Mouse (Mus musculus): ENCODE measurements around the gene Lect2.

Gene Lect2

DNA sequence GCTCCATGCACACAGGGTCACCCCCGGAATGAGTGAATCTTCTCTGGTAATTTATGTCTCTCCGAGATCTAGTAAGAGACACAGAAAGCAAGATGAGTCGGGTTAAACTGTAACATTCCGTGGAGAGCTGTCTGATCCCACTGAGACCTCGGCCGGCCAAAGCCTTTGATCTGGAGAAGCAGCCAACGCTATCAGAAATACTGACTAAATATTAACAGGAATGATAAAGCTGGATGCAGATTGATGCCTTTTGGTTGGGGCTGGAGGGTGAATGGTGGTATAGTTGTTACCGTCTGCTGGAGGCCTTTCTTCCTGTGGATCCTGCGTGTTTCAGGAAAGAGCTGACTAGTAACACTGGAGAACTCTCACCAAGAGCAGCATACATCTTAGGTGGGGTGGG, at the start of gene Lect2:
Gene Lect2 (minus strand): TSS at position 102 of the 400 bp plus-strand sequence.
- in situ Hi-C loops (cut with MboI; ENCODE audit: unreplicated experiment in 2 of 2), result no loop called here

DNA sequence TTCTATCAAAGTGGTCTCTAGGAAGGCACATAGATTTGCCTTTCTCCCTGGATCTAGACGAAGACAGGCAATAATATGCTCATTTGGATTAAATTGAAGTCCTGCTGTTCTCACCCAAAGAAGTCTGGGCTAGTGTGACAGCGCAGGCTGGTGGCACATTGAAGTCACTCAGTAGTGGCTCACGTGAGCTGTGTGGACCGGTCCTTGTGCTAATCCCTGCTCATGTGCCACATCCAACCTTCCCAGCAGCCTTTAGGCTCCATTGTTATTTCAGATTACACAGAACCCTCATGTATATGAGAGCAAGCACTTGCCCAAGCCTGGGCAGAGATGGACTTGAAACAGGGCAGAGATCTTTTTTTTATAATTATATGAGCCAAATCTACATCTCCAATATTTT, 49.0 kb upstream of the Lect2 start:
- in situ Hi-C loops (cut with MboI; ENCODE audit: unreplicated experiment in 2 of 2), result loop anchor here in 1 of 2 experiments (25.0 kb wide), 1 partner anchor 665 kb away; no protein-coding TSS in a partner anchor

DNA sequence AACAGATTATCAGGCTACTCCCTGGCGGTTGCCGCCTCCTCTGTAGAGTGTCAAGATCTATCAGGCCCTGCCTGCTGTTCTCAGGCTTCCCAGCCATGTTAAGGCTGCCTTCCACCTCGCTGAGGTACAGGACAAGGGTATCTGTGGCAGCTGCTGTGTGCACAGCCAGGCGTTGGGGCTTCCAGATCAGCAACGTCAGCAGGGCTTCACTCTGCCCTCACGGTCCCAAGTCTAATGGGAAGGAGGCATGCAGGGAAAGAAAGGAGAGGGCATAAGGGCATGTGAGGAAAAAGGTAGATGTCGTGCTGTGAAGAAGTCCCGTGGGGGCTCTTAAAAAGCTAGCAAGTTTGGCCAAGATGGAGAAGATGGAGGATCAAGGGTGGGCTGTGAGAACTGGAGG, 46.9 kb upstream of the Lect2 start:
- in situ Hi-C loops (cut with MboI; ENCODE audit: unreplicated experiment in 2 of 2), result loop anchor here in 1 of 2 experiments (25.0 kb wide), 1 partner anchor 667 kb away; no protein-coding TSS in a partner anchor

DNA sequence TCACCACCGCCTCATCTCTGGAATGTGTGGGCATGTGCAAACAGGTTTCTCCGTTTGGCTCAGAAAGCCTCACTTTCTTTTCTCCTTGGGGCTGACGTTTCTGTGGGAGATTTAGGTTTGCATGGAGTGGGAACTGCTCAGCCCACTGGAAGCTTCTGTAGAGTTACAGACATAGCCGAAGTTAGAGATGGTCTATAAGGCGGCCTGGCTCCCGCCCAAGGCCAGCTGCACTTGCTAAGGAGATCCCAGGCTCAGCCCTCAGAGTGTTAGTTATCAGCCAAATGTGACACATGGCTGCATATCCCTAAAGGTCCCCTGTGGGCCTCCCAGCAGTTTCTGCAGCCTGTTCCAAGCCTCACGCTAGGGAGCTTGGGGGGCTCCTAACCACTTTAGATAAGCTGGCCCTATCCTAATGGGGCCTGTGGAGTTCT, 45.7 kb upstream of the Lect2 start:
- in situ Hi-C loops (cut with MboI; ENCODE audit: unreplicated experiment in 2 of 2), result loop anchor here in 1 of 2 experiments (25.0 kb wide), 1 partner anchor 668 kb away; no protein-coding TSS in a partner anchor

DNA sequence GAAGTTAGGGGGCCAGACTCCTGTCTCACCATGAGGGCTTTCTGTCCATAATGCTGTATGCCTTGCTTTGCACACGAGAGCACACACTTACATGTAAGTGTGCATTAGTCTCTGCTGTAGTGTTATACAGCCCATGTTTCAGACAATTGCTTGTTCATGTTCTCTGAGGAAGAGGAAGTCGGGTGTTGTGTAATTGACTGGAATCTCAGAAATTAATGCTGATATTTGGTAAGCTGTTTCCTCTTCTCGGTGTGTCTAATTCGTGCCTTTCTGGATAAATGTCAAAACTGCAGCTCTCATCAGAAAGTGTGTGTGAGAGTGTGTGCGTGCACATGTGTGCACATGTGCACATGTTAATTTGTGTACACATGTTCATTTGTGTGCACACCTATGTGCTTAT, 44.9 kb upstream of the Lect2 start:
- in situ Hi-C loops (cut with MboI; ENCODE audit: unreplicated experiment in 2 of 2), result loop anchor here in 1 of 2 experiments (25.0 kb wide), 1 partner anchor 669 kb away; no protein-coding TSS in a partner anchor

DNA sequence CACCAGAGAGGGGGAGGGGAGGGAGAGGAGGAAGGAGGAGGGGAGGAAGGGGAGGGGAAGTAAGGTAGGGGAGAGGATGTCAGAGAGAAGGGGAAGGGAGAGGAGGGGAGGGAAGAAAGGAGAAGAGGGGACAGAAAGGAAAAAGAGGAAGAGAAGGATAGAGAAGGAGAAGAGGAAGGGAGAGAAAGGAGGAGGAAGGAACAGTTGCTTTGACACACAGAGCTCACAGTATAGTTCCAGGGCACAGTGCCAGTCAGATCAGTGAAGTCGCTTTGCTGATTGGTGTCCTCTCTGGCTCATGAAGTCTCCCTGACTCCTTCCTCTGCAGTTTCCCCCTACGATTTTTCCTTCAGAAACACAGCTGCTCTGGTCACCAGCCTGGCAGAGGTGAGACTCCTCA, 43.6 kb upstream of the Lect2 start:
- in situ Hi-C loops (cut with MboI; ENCODE audit: unreplicated experiment in 2 of 2), result loop anchor here in 1 of 2 experiments (25.0 kb wide), 1 partner anchor 670 kb away; no protein-coding TSS in a partner anchor

DNA sequence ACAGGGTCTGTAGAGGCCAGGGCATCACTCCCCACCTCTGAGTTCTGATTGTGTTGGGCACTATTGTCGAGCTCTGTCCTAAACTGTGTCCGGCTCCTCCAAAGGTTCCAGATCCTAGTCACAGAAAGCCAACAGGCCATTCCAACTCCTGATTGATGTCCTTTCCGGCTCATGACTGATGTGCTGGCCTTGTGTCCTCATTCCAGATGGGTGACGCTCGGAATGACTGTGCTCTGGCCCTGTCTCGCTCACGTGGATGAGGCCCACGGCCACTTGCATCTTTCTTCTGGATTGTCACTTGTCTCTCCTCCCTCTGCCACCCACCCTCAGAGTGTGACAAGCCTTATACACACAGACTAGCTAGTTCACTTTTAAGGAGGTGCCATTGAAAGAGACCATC, 42.9 kb upstream of the Lect2 start:
- in situ Hi-C loops (cut with MboI; ENCODE audit: unreplicated experiment in 2 of 2), result loop anchor here in 1 of 2 experiments (25.0 kb wide), 1 partner anchor 671 kb away; no protein-coding TSS in a partner anchor

DNA sequence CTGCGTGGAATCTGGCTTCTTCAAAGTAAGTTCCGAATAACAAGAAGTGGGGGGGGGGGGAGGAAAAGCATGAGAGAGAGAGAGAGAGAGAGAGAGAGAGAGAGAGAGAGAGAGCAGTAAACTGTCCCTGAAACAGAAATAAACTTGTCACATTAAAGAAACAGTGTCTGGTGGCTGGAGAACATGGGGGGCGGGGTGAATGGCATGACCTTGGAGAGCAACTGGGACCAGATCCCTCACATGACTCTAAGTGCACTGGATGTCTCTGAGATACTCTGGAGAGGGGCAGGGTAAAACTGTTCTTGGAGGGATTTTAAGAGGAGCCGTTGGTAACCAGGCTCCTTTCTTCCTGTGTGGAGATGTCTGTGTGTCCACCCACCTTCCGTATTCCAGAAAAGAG, 41.9 kb upstream of the Lect2 start:
- in situ Hi-C loops (cut with MboI; ENCODE audit: unreplicated experiment in 2 of 2), result loop anchor here in 1 of 2 experiments (25.0 kb wide), 1 partner anchor 672 kb away; no protein-coding TSS in a partner anchor

DNA sequence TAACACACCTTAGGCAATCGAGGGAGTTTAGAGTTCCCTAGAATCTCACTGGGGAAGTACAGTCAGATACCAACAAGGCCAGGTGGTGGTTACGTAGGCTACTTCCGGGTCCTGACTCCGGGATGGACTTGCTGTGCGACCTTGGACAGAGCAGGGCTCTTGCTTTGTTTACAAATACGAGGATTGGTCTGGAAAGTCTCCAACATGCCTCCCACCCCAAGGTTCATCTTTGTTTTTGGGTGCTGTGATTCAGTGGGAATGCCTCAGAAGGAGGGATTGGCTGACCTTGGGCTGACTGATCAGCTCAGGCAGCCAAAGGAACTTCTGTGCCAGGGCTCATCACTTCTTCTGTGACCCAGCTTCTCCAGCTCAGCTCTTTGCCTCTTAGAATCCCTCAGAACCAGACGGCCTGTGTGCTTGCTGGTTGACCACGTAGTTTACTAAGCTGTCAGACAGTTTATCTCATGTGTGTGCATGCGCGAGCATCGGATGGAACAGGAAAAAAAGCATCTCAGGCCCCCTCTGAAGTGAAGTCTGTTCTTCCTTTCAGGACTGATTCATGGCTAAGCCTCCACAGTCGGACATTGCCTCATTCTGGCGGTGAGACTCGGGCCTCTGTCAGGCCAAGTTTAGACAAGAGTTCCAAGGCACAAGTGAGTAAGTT, 40.3 kb upstream of the Lect2 start:
- in situ Hi-C loops (cut with MboI; ENCODE audit: unreplicated experiment in 2 of 2), result loop anchor here in 1 of 2 experiments (25.0 kb wide), 1 partner anchor 674 kb away; no protein-coding TSS in a partner anchor

DNA sequence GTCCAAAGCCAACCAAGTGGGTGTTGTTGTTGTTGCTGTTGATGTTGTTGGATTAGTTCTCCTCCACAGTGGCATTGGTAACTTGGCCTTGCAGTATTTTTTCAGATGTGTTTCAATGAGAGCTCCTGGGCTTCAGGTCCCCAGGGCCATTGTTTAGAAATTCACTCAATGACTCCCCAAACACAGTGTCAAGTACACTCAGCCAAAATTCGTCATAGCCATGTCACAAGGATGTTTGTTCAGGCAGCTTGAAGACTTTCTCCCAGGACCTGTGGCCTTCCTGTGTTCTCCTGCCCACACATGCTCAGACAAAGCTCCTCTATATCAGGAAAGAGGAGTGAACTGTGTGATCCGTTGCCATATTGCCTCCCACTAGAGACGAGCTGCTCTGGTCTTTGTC, 37.7 kb upstream of the Lect2 start:
- in situ Hi-C loops (cut with MboI; ENCODE audit: unreplicated experiment in 2 of 2), result loop anchor here in 1 of 2 experiments (25.0 kb wide), 1 partner anchor 676 kb away; no protein-coding TSS in a partner anchor

DNA sequence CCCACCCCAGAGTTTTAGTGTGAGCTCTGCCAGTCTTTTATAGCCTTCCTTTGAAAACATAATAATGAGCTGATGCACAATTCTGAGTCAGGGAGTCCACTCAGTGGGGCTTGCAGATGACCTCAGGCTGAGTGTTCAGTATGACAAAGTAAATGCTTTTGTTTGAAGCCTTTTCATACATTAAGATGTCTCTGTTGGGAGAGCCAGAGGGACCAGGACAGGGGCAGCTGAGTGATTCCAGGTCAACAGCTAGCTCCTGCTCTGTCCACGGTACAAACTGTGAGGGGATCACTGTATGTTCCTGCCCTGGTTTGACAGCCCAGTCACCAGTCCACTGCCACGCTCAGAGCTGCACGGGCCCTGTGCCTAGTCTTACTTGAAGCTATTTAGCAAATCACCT, 34.4 kb upstream of the Lect2 start:
- in situ Hi-C loops (cut with MboI; ENCODE audit: unreplicated experiment in 2 of 2), result loop anchor here in 1 of 2 experiments (25.0 kb wide), 1 partner anchor 680 kb away; no protein-coding TSS in a partner anchor

DNA sequence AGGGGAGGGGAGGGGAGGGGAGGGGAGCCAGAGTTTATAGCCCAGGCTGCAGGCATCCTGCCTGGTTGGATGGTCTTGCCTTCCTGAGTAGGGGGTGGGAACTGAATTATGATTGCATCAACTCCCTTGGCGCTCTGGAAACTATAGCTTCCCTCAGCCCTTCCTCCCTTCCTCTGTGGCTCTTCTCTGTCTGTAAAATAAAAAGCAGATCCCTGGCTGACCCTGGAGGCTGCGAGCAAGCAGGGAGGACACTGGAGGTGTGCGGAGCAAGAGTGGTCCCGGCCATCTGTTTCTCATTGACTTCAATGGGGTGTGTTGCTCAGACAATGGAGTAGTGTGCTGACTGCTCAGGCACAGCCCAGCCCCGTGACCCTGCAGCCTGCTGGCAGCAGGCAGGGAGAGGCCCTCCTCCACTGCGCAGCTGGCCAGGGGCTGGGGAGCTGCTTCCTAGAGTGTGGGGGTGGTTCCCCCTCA, 33.7 kb upstream of the Lect2 start:
- in situ Hi-C loops (cut with MboI; ENCODE audit: unreplicated experiment in 2 of 2), result loop anchor here in 1 of 2 experiments (25.0 kb wide), 1 partner anchor 680 kb away; no protein-coding TSS in a partner anchor

DNA sequence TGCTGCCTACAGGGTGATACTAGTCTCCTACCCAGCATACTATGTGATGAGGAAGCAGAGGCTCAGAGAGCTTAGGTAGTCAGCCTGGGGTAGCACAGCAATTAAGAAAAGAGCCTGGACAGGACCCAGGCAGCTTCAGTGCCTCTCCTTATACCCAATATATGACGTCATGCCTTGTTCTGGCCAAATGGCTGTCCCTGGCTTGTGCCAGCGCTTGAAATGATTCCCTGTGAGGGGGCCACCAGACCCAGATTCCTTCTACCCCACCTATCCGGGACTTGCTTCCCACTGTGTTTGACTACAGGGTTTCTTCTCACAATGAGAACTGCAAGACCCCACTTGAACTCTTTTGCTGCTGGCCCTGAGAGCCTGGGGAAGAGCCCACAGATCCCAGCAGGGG, 33.2 kb upstream of the Lect2 start:
- in situ Hi-C loops (cut with MboI; ENCODE audit: unreplicated experiment in 2 of 2), result loop anchor here in 1 of 2 experiments (25.0 kb wide), 1 partner anchor 681 kb away; no protein-coding TSS in a partner anchor

DNA sequence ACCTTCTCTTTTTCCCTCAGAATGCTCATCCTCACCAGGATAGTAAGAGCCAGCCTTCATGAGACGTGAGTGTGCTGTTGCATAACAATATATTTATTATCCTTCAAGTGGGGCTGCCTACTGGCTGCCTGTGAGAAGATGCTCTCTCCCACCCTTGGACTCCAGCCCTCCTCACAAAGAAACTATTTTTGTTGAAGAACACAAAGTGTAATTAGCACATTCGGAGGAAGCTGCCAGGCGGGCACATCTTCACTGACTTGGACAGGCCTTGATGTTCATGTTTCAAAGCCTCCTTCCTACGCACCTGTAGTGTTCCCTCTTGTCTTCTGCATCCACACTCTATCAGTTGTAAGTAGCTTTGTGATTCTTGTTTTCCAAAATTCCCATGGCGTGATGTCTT, 32.1 kb upstream of the Lect2 start:
- in situ Hi-C loops (cut with MboI; ENCODE audit: unreplicated experiment in 2 of 2), result loop anchor here in 1 of 2 experiments (25.0 kb wide), 1 partner anchor 682 kb away; no protein-coding TSS in a partner anchor

DNA sequence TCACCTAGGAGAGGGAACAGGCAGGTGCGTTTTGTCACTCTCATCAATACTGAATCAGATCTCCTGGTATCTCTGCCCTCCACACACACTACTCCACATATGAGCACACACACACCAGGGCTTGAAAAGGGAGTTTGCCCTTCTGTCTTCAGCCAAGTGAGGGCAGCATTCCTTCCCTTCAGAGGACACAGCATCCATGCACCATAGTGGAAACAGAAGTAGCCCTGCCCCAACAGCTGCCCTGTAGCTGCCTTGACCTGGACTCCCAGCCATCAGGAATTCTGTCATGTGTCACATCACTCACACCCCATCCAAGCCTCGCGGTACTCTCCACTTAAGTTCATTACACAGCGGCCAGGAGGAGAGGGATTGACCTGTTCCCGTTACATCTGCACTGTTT, 29.8 kb upstream of the Lect2 start:
- in situ Hi-C loops (cut with MboI; ENCODE audit: unreplicated experiment in 2 of 2), result loop anchor here in 1 of 2 experiments (5.0 to 25.0 kb wide), 3 partner anchors 79 to 684 kb away; no protein-coding TSS in a partner anchor

DNA sequence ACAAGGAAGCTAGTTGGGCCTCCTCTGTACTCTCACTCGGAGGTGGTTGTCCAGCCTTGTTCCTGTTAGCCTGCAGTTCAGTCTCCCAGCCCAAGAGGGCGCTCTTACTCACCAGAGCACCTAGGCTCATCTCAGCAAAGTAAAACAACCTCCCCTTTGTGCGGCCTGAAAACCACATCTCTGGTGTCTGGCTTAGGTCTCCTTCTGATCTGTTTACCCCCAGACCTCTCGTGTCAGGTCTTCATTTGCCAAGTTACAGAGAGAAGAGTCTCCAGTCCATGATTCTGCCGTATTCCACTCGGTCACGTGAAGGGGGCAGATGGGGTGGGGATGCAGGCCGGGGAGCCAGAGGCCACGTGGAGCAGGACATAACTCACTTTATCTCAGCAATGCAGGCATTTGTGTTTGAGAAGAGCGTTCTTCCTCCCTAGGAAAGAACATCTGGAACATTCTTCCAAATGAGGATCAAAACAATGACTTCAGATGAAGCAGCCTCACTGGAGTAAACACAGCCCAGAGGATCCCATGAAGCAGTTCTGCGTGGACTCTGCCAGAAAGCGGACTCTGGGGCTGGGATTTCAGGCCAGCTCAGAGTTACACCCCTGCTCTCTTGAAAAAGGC, 27.5 kb upstream of the Lect2 start:
- in situ Hi-C loops (cut with MboI; ENCODE audit: unreplicated experiment in 2 of 2), result loop anchor here in 1 of 2 experiments (5.0 to 25.0 kb wide), 3 partner anchors 81 to 686 kb away; no protein-coding TSS in a partner anchor

DNA sequence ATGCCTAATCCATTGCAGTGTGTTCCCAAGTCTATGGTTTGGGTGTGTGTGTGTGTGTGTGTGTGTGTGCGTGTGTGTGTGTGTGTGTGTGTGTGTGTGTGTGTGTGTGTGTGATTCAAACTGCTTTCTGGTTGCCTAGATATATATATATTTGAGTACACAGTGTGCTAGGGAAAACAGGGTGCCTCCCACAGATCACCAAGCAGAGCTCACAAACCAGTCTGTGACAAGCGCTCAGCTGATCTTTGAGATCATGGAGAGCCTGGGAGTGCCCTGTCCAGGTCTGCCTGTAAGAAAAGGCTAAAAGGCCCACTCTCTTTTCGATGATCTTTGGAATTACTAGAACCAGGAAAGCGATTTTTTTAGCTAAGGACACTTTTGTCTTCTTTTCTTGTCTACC, 26.8 kb upstream of the Lect2 start:
- in situ Hi-C loops (cut with MboI; ENCODE audit: unreplicated experiment in 2 of 2), result loop anchor here in 1 of 2 experiments (5.0 to 25.0 kb wide), 3 partner anchors 82 to 687 kb away; no protein-coding TSS in a partner anchor

DNA sequence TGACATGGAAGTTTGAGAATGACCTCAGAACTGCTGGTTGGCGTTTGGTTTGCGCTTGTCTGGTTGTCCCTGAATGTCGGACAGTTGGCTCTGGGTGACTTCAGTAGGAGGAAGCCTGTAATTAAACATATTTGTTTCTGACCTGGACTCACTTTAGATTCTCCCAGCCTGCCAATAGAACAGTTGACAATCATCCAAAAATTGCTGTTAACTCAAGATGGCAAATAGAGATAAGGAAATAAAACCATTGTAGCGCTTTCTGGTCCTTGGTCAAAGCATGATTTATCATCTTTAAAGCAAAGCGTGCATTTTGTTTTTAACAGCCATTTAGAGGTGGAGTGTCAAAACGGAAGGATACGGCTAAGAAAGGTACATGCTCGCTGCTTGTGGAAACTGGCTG, 23.3 kb upstream of the Lect2 start:
- in situ Hi-C loops (cut with MboI; ENCODE audit: unreplicated experiment in 2 of 2), result loop anchor here (10.0 to 25.0 kb wide), 2 partner anchors 163 to 191 kb away; partner anchors contain the start of gene Gm45623 (in 1 of the 2)

DNA sequence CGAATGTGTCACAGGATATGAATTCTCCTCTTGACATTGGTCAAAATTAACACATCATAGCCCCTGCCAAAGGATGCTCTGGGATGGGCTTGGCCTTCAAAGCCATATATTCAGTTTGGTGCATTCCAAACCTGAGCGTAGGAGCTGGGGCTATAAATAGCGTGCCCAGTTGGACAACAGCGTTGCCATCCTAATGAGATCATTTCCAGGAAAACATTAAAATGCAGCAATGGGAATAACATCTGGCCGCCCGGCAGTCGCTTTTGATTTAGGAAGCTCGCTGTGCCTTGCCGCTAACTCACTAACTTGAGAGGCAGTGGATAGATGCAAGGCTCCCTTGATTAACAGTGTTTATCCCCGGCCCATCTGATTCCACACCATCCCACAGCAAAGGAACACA, 18.0 kb upstream of the Lect2 start:
- in situ Hi-C loops (cut with MboI; ENCODE audit: unreplicated experiment in 2 of 2), result loop anchor here in 1 of 2 experiments (5.0 to 25.0 kb wide), 3 partner anchors 76 to 688 kb away; partner anchors contain the start of gene Gm45623

DNA sequence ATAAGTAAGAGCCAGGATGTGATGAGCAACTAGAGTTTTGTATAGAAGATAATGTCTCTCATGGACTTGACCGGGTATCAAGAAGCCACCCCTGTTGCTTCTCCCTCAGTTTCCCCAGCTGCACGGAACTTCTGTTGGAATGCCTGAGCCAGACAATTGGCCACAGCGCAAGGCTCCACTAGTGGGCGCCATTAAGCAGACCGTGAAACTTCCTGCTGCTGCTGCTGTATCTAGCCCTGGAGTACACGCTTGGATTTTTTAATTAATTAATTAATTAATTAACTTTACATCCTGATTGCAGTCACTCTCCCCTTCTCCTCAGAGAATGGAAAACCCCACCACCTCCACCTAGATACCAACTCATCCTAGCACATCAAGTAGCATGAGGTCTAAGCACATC, 14.8 kb upstream of the Lect2 start:
- in situ Hi-C loops (cut with MboI; ENCODE audit: unreplicated experiment in 2 of 2), result loop anchor here in 1 of 2 experiments (10.0 to 25.0 kb wide), 2 partner anchors 199 to 692 kb away; partner anchors contain the start of gene Gm45623
